Mouse (Mus musculus) megakaryocyte, embryonic 14.5 days (primary cell): ENCODE results near the gene Pnlip.

Experiments
- FLI1 ChIP-seq: IDR thresholded peaks from 2 replicates; pipeline ENCODE4 v1.6.1; 2012; ENCODE audit warnings: low read length, inconsistent platforms, mixed read lengths
- GATA1 ChIP-seq: IDR thresholded peaks from 3 replicates; pipeline ENCODE4 v1.6.1; 2012; ENCODE audit warnings: mixed read lengths, low read length, inconsistent platforms, borderline replicate concordance

- TF ChIP-seq GATA1 = no peak
- TF ChIP-seq FLI1 = no peak
Observed at GRCm38 (mm10) chr19:58720439-58720838, 68.1 kb downstream of the Pnlip start.
